Mouse (Mus musculus) embryonic fibroblast, embryonic 13.5 days (primary cell): ENCODE results near the gene Zfp119b.

Source experiments
- CTCF ChIP-seq: IDR thresholded peaks from 2 replicates; pipeline ENCODE4 v1.5.1; 2011; ENCODE audit warnings: mild to moderate bottlenecking, control low read depth, low read length, moderate library complexity, borderline replicate concordance; ENCODE audit not compliant: insufficient read depth
- POLR2A ChIP-seq: IDR thresholded peaks from 2 replicates; pipeline ENCODE4 v1.6.1; 2011; ENCODE audit warnings: low read depth, mild to moderate bottlenecking, control low read depth, low read length, moderate library complexity

GRCm38 (mm10) chr17:55931553-55932502 is 17.5 kb downstream of the Zfp119b start:
- peak; percentile 91 for TF ChIP-seq POLR2A
- TF ChIP-seq CTCF, result no peak
